Mouse (Mus musculus) liver, adult 2 months (tissue): ENCODE results near the gene Plxnb1.

Experiments used
- CTCF ChIP-seq: fragments of 200-500 bp; IDR thresholded peaks from 2 replicates; pipeline ENCODE4 v1.5.1; 2011; ENCODE audit warnings: low read depth, low read length, control low read depth
- POLR2A ChIP-seq: fragments of 200-500 bp; IDR thresholded peaks from 2 replicates; pipeline ENCODE4 v1.6.1; 2011; ENCODE audit warnings: low read length, control low read depth; ENCODE audit not compliant: insufficient read depth; ENCODE audit errors: extremely low read depth

GRCm38 (mm10) chr9:109098366-109098765 is 3.2 kb downstream of the Plxnb1 start:
- TF ChIP-seq CTCF: no peak
- TF ChIP-seq POLR2A: no peak
